Mouse (Mus musculus): ENCODE results near the gene 1110002E22Rik.

DNA sequence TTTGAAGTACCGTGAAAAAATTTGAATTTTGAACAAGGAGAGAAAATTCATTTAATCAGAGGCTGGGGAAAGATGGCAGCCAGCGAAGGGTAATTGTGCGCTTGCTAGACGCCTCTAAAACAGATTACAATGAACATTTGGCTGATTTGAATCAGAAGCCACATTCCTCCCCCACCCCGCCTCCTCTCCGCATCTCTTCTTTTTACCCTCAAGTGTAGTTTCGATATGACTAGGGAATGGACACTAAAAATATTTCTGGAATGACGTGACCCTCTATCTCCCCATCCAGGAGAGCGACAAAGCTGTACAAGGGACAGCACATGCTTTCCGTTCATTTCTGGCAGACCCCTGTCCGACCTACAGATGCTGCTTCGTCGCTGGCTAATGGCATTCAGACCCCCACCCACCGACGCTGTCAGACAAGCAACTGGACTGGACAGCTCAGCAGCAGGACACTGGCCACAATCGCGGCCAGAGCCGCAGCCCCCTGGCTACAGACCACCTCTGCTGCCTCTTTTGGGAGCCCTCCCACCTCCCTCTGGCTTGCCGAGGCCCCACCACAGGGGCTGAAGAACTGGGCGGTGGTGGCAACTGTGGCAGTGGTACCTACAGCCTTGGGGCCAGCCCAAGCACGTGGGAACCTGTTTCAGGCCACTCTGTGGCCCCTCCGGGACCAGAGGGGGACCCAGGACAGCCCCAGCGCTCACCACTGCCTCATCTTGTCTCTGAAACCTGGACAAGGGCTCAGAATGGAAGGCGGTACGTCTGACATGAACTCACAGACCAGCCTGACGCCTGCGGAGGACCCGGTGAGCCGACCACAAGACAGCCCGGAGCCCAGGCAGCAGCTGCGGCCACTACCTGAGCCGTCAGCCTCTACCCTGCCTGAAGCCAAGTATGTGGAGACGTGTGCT, at the start of gene 1110002E22Rik:
- no peak for TF ChIP-seq CTCF (IDR thresholded peaks at IDR 0.05; ENCODE audit: borderline replicate concordance, insufficient read depth, low read depth, low read length)
- TF ChIP-seq POLR2A (IDR thresholded peaks at IDR 0.05; ENCODE audit: borderline replicate concordance, insufficient read depth, low read length), result no peak

Data from cerebellum, adult 2 months (tissue).